Mouse (Mus musculus) liver, embryonic 15.5 days (tissue): Measurements from ENCODE around the gene Ankrd50. TPM values are rescaled to one million over a fixed set of nuclear protein-coding genes. Genes with fewer than 3 reads are reported as not detected.

Source experiments
- ATAC-seq: fragments of 200-750 bp; cut with Nextera tagmentation; 2 replicates; pipeline ENCODE4 v1.8.0; 2017; ENCODE audit warnings: moderate number of reproducible peaks, mild to moderate bottlenecking, moderate library complexity; ENCODE audit not compliant: insufficient read depth
- H3K27ac ChIP-seq: fragments of 300-500 bp; sonication (generic); replicated peaks from 2 replicates; pipeline ENCODE4 v1.5.1; 2015; ENCODE audit warnings: mild to moderate bottlenecking, inconsistent platforms
- H3K27me3 ChIP-seq: fragments of 300-500 bp; sonication (generic); 2 replicates; pipeline ENCODE4 v1.6.1; 2015; ENCODE audit warnings: mild to moderate bottlenecking, inconsistent platforms
- H3K36me3 ChIP-seq: fragments of 300-500 bp; sonication (generic); replicated peaks from 2 replicates; pipeline ENCODE4 v1.6.1; 2015; ENCODE audit warnings: moderate library complexity, mild to moderate bottlenecking, inconsistent platforms
- H3K4me1 ChIP-seq: fragments of 300-500 bp; sonication (generic); replicated peaks from 2 replicates; pipeline ENCODE4 v1.6.1; 2015; ENCODE audit warnings: inconsistent platforms
- H3K4me2 ChIP-seq: fragments of 300-500 bp; sonication (generic); 2 replicates; pipeline ENCODE4 v1.6.1; 2015; ENCODE audit warnings: moderate library complexity, mild to moderate bottlenecking, inconsistent platforms
- H3K4me3 ChIP-seq: fragments of 300-500 bp; sonication (generic); replicated peaks from 2 replicates; pipeline ENCODE4 v1.5.1; 2015; ENCODE audit warnings: mild to moderate bottlenecking, inconsistent platforms
- H3K9ac ChIP-seq: fragments of 300-500 bp; sonication (generic); 2 replicates; pipeline ENCODE4 v1.6.1; 2015; ENCODE audit warnings: moderate library complexity, mild to moderate bottlenecking, inconsistent platforms
- H3K9me3 ChIP-seq: fragments of 300-500 bp; sonication (generic); replicated peaks from 2 replicates; pipeline ENCODE4 v1.6.1; 2016; ENCODE audit warnings: inconsistent platforms
- WGBS: fragments of 180-500 bp; shearing (Covaris S2); methylation state at CpG from one replicate; pipeline ENCODE4 v1.1.7; 2015; ENCODE audit warnings: mixed read lengths; ENCODE audit not compliant: insufficient replicate concordance; 5-methylcytosine and 5-hydroxymethylcytosine counted together
- polyA plus RNA-seq: library from polyadenylated mRNA; unstranded; fragments of >200 nt; fragmentation: Nextera tagmentation; extraction: Ambion mirVana; gene quantifications from 2 replicates; pipeline ENCODE4 v1.2.1, GENCODE M21; 2015

The Ankrd50 gene
- polyA plus RNA-seq, 1 experiment from 2014 or later = 2.8 TPM

DNA sequence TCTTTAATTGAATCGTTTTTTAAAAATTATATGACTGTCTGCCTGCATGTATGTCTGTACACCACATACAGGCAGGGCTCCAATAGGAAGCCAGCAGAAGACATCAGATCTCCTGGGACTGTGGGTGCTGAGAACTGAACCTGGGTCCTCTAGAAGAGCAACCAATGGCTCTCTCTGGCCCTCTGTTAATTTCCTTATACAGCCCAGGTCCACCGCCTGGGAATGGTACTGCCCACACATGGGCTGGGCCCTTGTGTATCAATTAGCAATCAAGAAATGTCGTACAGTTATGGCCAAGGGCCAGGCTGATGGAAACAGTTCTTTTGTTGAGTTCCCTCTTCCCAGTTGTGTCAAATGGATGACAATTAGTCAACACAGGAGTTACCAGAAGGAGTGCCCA, 6.6 kb upstream of the Ankrd50 start:
- WGBS = 43% methylated on average over 3 of the region's 3 CpGs
- Histone ChIP-seq H3K27ac (no peak overlapping the region), H3K9ac (no peak overlapping the region), H3K4me2 (no peak overlapping the region), H3K4me3 (no peak overlapping the region), H3K4me1 (no peaks in the 10 kb centered on the region), H3K9me3 (no peaks in the 10 kb centered on the region), H3K27me3 (no peaks in the 10 kb centered on the region), H3K36me3 (no peaks in the 10 kb centered on the region)
- no peak for ATAC-seq

DNA sequence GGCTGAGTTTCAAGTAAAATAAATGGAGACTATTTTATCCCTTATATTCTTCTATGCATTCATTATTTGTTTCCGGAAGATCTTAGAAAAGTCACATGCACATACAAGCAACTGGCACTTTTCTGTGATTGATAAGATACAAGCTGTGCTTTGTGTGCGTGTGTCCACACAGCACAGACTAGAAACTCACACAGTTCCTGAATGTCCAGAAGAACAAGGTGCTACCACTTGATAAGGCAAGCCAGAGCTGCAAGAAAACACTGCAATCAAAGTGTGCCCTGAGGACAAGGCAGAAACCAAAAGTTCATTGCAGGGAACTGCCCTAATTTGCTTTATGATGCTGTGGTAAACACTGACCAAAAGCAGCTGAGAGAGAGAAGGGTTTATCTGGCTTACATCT, 6.1 kb upstream of the Ankrd50 start:
- H3K4me3 ChIP-seq = no peak overlapping the region
- H3K27ac ChIP-seq = no peak overlapping the region
- no peaks in the 10 kb centered on the region for H3K9me3 ChIP-seq
- no peak for ATAC-seq
- H3K9ac ChIP-seq = no peak overlapping the region
- H3K4me2 ChIP-seq = no peak overlapping the region
- H3K36me3 ChIP-seq = no peaks in the 10 kb centered on the region
- H3K4me1 ChIP-seq = no peaks in the 10 kb centered on the region
- no peaks in the 10 kb centered on the region for H3K27me3 ChIP-seq
- WGBS = 27% methylated on average over 2 of the region's 2 CpGs

DNA sequence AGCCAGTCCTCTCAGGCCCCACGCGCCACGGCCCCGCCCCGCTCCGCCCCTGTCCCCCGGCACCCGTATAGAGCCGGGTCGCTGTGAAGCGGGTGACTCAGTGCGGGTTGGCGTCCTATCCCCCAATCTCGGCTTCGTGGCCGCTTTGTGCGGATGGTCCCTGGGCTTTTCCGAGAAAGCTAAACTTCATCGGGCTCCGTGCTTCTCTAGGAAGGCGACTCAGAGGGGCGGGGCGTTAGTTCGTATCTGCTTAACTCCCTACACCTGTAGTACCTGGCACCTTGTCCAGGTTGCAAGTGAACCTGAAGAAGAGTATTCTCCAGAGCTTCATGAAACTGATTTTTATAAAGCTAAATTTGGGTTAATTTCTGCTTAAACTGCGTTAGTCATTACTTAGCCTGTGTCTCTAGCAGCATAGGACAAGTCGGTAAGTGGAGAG, 482 bp upstream of the Ankrd50 start:
- no peaks in the 10 kb centered on the region for H3K27me3 ChIP-seq
- no peak overlapping the region for H3K27ac ChIP-seq
- no peak overlapping the region for H3K9ac ChIP-seq
- 3% methylated on average over 26 of the region's 26 CpGs for WGBS
- H3K4me1 ChIP-seq = peaks cover 21% of the 10 kb centered on the region
- peak overlapping the region; percentile 70 for H3K4me3 ChIP-seq
- peak overlapping the region; percentile 98 for H3K4me2 ChIP-seq
- ATAC-seq = no peak
- no peaks in the 10 kb centered on the region for H3K36me3 ChIP-seq
- H3K9me3 ChIP-seq = no peaks in the 10 kb centered on the region

DNA sequence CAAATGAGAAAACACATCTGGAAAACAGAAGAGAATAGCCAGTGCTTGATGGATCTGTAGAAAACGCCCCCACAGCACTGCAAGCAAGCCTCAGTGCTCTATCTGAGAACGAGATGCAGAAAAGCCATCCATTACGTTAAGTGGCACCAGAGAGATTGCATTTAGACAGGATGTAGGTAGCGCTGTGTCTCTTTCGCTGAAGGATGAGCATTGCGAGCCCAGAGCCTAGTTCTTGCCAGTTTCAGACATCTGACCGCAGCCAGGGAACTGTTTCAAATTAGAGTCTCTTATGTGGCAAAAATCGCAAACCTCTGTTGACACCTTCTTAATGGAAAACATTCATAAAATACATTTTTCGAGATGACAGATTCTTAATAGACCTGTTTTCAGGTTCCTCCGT, 1.1 kb downstream of the Ankrd50 start:
- no peaks in the 10 kb centered on the region for H3K9me3 ChIP-seq
- H3K27me3 ChIP-seq = no peaks in the 10 kb centered on the region
- peak overlapping the region; percentile 98 for H3K4me2 ChIP-seq
- no peaks in the 10 kb centered on the region for H3K36me3 ChIP-seq
- H3K4me3 ChIP-seq = peak overlapping the region; percentile 70
- WGBS = 36% methylated on average over 10 of the region's 10 CpGs
- no peak for ATAC-seq
- H3K4me1 ChIP-seq = peaks cover 21% of the 10 kb centered on the region
- H3K9ac ChIP-seq = no peak overlapping the region
- no peak overlapping the region for H3K27ac ChIP-seq

- no peak overlapping the region for H3K9ac ChIP-seq
- no peak overlapping the region for H3K27ac ChIP-seq
- WGBS = 64% methylated on average over 11 of the region's 11 CpGs
These were observed 1.9 kb downstream of the Ankrd50 start for GRCm38 (mm10) chr3:38482749-38483148.

GRCm38 (mm10) chr3:38481106-38481505, 3.5 kb downstream of the Ankrd50 start:
- H3K4me1 ChIP-seq = peaks cover 21% of the 10 kb centered on the region
- WGBS = 62% methylated on average over 1 of the region's 1 CpGs
- H3K27me3 ChIP-seq = no peaks in the 10 kb centered on the region
- H3K4me3 ChIP-seq = no peak overlapping the region
- ATAC-seq = no peak
- H3K4me2 ChIP-seq = no peak overlapping the region
- H3K36me3 ChIP-seq = no peaks in the 10 kb centered on the region
- H3K27ac ChIP-seq = no peak overlapping the region
- no peak overlapping the region for H3K9ac ChIP-seq
- no peaks in the 10 kb centered on the region for H3K9me3 ChIP-seq

More at GRCm38 (mm10) chr3:38482749-38483148, 1.9 kb downstream of the Ankrd50 start:
- Histone ChIP-seq H3K36me3 (no peaks in the 10 kb centered on the region), H3K27me3 (no peaks in the 10 kb centered on the region), H3K4me3 (peak overlapping the region; percentile 70), H3K4me1 (peaks cover 21% of the 10 kb centered on the region), H3K9me3 (no peaks in the 10 kb centered on the region), H3K4me2 (peak overlapping the region; percentile 9)
- no peak for ATAC-seq

- Histone ChIP-seq H3K4me3 (no peak overlapping the region), H3K36me3 (no peaks in the 10 kb centered on the region), H3K27ac (no peak overlapping the region), H3K4me2 (no peak overlapping the region), H3K4me1 (0 out of 2 replicates have a peak, but pooled peaks cover 3% of the 10 kb centered on the region), H3K9ac (no peak overlapping the region), H3K9me3 (no peaks in the 10 kb centered on the region), H3K27me3 (no peaks in the 10 kb centered on the region)
- no peak for ATAC-seq
- WGBS = 88% methylated on average over 1 of the region's 1 CpGs
These were observed 6.7 kb downstream of the Ankrd50 start for GRCm38 (mm10) chr3:38477936-38478335.

DNA sequence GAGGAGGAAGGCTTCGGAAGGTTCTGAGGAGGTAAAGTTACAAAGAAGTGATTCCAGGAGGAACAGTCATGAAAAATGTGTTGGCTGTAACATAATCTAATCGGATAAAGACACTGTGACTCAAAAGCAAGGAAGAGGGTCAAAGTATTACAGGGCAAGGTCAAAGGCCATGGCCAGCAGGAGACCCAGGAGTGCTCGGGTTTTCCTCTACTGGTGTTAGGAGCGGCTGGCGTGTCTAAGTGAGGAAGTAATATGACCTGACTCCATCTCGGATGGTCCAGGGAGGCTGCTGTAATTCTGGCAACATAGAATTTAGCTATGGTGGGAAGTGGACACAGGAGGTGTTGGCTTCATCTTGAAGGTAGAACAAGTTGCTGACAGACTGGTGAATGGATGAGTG, 9.1 kb downstream of the Ankrd50 start:
- Histone ChIP-seq H3K27me3 (no peaks in the 10 kb centered on the region), H3K36me3 (no peaks in the 10 kb centered on the region), H3K9ac (no peak overlapping the region), H3K4me1 (no peaks in the 10 kb centered on the region), H3K4me2 (no peak overlapping the region), H3K9me3 (no peaks in the 10 kb centered on the region), H3K4me3 (no peak overlapping the region), H3K27ac (no peak overlapping the region)
- ATAC-seq = no peak
- 70% methylated on average over 6 of the region's 6 CpGs for WGBS

- Histone ChIP-seq H3K4me3 (no peak overlapping the region), H3K9me3 (no peaks in the 10 kb centered on the region), H3K27me3 (no peaks in the 10 kb centered on the region), H3K9ac (no peak overlapping the region), H3K4me1 (no peaks in the 10 kb centered on the region), H3K36me3 (no peaks in the 10 kb centered on the region), H3K4me2 (no peak overlapping the region), H3K27ac (no peak overlapping the region)
- 64% methylated on average over 4 of the region's 4 CpGs for WGBS
- ATAC-seq = no peak
These were observed 11.5 kb downstream of the Ankrd50 start for GRCm38 (mm10) chr3:38473138-38473537.

DNA sequence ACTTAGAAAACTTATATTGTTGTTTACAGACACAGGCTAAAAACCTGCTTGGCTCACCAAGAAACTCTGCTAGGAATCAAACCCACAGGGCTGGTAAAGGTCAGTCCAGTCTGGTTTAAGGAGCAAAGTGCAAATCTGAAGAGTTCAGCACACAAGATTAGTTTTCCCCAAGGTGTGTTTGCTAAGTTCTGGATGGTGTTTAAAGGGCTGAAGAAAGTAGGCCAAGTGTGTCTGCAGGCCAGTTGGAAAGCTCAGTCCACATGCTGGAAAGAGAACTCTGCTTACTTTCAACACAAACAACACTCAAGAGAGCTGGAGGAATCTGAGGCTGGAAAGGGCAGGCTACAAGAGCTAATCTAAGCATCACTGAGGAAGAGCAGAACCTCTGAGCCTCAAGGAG, 13.1 kb downstream of the Ankrd50 start:
- Histone ChIP-seq H3K27me3 (no peaks in the 10 kb centered on the region), H3K9me3 (no peaks in the 10 kb centered on the region), H3K36me3 (no peaks in the 10 kb centered on the region), H3K4me1 (no peaks in the 10 kb centered on the region), H3K4me3 (no peak overlapping the region), H3K4me2 (no peak overlapping the region), H3K27ac (no peak overlapping the region), H3K9ac (no peak overlapping the region)
- no peak for ATAC-seq

DNA sequence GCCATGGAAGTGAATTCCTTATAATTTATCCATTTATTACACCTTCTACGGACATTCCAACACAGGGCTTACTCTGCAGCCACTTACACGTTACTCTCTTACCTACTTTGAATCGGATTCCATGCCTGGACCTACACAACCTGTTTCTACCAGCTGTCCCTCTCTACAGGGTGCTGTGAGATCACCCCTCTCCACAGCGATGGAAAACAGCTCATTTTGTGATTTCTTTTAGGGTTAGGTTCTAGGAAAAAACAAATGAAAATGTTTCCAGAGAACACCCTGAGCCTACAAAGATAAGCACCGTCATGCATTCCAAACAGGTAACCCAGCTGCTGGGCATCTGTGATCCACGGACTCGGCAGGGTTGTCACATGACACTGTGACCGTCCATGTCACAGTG, 16.5 kb downstream of the Ankrd50 start:
- H3K4me3 ChIP-seq = no peak overlapping the region
- H3K27ac ChIP-seq = no peak overlapping the region
- H3K36me3 ChIP-seq = no peaks in the 10 kb centered on the region
- H3K27me3 ChIP-seq = no peaks in the 10 kb centered on the region
- ATAC-seq = no peak
- WGBS = 69% methylated on average over 8 of the region's 8 CpGs
- no peak overlapping the region for H3K9ac ChIP-seq
- no peaks in the 10 kb centered on the region for H3K4me1 ChIP-seq
- H3K4me2 ChIP-seq = no peak overlapping the region
- no peaks in the 10 kb centered on the region for H3K9me3 ChIP-seq

GRCm38 (mm10) chr3:38466880-38467405, 17.7 kb downstream of the Ankrd50 start:
- H3K9ac ChIP-seq = no peak overlapping the region
- no peak overlapping the region for H3K4me2 ChIP-seq
- H3K27me3 ChIP-seq = no peaks in the 10 kb centered on the region
- no peak for ATAC-seq
- H3K4me1 ChIP-seq = no peaks in the 10 kb centered on the region
- H3K9me3 ChIP-seq = no peaks in the 10 kb centered on the region
- 72% methylated on average over 8 of the region's 8 CpGs for WGBS
- no peaks in the 10 kb centered on the region for H3K36me3 ChIP-seq
- no peak overlapping the region for H3K4me3 ChIP-seq
- no peak overlapping the region for H3K27ac ChIP-seq
